Mouse (Mus musculus) gastrocnemius, postnatal 14 days (tissue): ENCODE measurements at regions not wholly inside any gene's neighbourhood (a gene's known extent, or its start where the extent isn't known, plus 50 kb on each side); places are given as distances from the start of the nearest gene placed in this dataset.
A peak's percentile ranks its signal among the peaks of the same experiment; 100 is the strongest.

Experiments
- DNase-seq: peaks from one replicate; pipeline ENCODE4 v3.0.0; 2021; ENCODE audit warnings: mixed read lengths
- intact Hi-C: fragments of 180-260 bp; cut with DNase I; formaldehyde crosslinking; loops from one replicate; pipeline ENCODE4 v1.15.1; 2025; ENCODE audit warnings: low total_unique reads

GRCm38 (mm10) chr5:133833217-133833616, 266.3 kb upstream of the Castor2 start:
- intact Hi-C loops, result no loop called here
- DNase-seq, result no peak

DNA sequence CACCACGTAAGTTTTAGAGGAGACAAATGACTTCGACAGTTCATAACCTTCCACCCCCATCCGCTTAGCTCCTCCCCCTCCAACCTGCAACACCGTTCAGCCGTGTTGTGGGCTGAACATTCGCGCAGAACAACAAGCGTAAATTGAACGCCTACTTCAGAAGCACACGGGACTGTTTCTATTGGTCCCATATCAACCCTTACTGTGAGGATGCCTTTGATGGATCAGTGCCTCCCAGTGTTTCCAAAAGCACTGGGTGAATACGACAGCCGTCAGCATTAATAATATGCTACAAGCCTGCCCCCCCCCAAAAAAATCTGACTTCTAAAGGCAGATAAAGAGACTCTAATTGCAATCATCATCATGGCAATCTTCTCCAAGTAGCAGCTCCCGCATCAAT, 271.3 kb upstream of the Castor2 start:
- DNase-seq, result no peak
- intact Hi-C loops, result no loop called here

- DNase-seq, result no peak
- intact Hi-C loops, result no loop called here
Observed at GRCm38 (mm10) chr5:133823871-133824270, 275.6 kb upstream of the Castor2 start.

DNA sequence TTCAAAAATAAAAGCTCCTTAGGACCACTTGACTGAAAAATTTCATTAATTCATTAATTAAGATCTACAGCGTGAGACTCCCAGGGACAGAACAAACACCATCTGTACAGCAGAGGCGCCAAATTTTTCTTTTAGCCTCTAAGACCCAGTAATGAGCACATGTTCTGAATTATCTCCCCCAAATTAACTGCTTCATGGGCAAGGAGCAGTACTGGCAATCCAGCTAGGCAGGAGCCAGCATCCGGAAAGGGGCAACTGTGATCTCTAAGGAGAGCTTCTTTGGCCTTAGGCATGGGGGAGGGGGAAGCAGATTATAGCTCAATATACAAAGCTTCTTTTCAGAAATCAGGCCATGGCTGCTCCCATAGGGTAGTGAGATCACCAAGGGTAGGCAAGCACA, 278.2 kb upstream of the Castor2 start:
- DNase-seq, result no peak
- intact Hi-C loops, result no loop called here

GRCm38 (mm10) chr5:133815462-133815861, 284.0 kb upstream of the Castor2 start:
- DNase-seq, result no peak

GRCm38 (mm10) chr5:133814436-133814835, 285.1 kb upstream of the Castor2 start:
- intact Hi-C loops, result no loop called here

More at GRCm38 (mm10) chr5:133815462-133815861, 284.0 kb upstream of the Castor2 start:
- intact Hi-C loops, result no loop called here

DNA sequence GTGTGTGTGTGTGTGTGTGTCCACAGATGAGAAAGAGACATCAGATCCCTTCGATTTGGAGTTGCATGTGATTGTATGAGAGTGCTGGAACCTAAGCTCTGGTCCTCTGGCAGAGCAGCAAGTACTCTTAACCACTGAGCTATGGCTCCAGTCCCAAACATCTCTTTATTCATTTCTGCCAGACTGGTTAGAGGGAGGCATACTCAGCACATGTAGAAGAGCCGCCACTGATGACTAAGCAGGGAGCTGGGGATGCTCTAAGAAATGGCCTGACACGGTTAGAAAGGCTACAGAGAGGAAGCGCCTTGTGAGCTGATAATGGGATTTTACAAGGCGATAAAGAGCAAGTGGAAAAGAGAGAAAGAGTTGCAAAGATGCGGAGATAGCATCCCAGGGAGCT, 287.3 kb upstream of the Castor2 start:
- intact Hi-C loops, result no loop called here
- DNase-seq, result no peak

More at GRCm38 (mm10) chr5:133814436-133814835, 285.1 kb upstream of the Castor2 start:
- DNase-seq, result no peak

- intact Hi-C loops, result no loop called here
- DNase-seq, result no peak
Observed at GRCm38 (mm10) chr5:133806891-133807290, 292.6 kb upstream of the Castor2 start.

GRCm38 (mm10) chr5:133802001-133802400, 297.5 kb upstream of the Castor2 start:
- no peak for DNase-seq
- intact Hi-C loops, result no loop called here

- peak; percentile 7 for DNase-seq
- intact Hi-C loops, result no loop called here
Observed at GRCm38 (mm10) chr5:133795638-133796037, 303.9 kb upstream of the Castor2 start.

DNA sequence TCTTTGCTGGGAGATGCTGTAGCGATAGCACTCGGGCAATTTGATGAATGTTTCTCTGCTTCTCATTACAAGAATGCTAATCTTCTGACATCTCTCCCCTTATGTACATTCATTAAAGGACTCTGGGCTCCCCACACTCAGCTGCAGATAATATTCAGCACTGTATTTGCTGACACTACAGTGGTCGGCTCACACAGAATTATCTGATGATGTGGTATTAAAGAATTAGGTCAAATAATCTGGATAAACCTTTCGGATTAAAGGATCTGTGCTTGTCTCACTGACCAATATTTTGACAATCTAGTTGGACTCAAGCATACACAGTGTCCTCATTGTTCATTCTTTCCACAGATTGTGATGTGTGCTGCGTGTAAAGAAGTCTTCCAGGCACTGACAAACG, 308.8 kb upstream of the Castor2 start:
- intact Hi-C loops, result no loop called here
- no peak for DNase-seq

DNA sequence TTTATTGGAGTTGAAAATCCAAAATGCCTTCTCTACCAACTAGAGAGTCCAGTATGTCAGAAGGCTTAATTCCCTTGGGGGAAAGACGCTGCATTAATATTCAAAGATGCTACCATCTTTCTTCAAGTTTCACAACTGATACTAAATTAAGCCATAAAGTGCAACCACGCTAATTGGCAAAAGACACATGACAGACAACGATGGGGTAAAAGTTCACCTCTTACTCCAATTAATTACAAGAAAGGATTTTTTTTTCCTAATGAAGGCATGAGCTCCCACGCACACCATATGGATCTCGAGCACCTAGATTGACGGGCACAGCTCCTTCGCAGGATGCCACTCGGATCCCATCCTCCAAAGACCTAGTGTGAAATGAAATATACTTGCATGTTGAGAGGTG, 311.5 kb upstream of the Castor2 start:
- intact Hi-C loops, result no loop called here
- DNase-seq, result no peak

DNA sequence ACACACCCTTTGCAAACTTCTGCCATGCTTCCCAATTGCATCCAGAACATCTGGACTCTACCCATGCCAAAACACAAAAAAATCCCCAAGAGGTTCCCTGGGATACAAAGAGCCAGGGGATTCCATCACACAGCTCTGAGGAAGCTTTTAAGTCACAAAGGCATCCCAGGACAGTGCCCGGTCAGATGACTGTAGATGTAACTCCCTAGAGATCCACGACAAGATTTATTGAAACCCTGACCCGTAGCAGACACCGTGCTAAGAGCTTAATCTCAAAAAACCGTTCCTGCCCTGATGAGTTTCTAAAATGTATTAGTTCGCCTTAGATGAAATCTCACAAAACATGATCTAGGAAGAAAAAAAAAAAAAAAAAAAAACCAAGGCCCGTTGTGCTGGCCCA, 312.0 kb upstream of the Castor2 start:
- intact Hi-C loops, result no loop called here
- no peak for DNase-seq

DNA sequence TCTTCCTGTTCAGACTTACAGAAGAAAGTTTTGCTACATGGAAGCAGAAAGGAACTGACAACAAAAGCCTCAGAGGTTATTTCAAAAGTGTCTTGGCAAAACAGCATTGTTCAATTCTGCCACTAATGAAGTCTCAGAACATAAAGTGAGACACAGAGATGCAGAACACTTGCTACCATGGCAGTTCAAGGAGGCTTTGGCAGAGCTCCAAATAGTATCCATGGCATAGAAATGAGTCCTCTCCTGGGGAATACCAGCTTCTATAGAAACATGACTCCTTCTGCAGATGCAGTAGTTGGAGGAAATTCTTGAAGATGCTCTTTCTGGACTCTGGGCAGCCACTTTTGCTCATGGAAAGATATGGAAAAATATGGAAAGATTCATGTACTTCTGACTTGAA, 322.9 kb upstream of the Castor2 start:
- no peak for DNase-seq
- intact Hi-C loops, result no loop called here

DNA sequence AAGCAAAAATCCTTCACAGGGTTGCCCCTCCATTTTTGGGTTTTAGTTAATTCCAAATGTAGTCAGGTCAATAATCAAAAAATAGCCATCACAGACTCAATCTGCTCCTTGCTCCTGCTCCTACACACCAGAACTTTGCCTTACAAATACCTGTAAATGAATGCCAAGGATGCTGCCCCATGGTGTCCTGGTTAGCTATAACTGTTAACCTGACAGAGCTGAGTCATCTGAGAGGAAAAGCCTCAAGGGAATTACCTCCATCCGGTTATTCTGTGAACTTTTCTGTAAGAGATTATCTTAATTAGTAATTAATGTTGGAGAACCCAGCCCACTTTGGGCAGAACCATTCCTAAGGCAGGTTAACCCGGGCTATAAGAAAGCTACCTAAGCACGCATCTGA, 325.4 kb upstream of the Castor2 start:
- intact Hi-C loops, result no loop called here
- no peak for DNase-seq

- intact Hi-C loops, result no loop called here
- DNase-seq, result no peak
Observed at GRCm38 (mm10) chr5:133768856-133769255, 330.7 kb upstream of the Castor2 start.

DNA sequence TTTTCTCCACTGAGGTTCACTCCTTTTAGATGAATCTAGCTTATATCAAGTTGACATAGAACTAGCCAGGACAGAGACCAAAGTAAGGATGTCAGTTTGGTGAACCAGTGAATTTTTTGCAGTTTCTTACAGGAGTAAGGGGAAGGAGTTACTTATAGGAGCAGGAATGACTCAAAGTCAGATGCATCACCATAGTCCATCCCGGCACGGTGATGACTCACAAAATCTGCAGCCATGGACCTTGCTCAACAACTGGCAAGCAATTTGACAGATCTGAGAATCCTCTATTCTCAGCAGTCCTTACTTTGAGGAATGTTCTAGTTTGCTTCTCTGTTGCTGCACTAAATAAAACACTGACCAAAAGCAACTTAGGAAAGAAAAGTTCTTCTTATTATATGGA, 341.7 kb upstream of the Castor2 start:
- no peak for DNase-seq
- intact Hi-C loops, result no loop called here

- DNase-seq, result no peak
- intact Hi-C loops, result no loop called here
Observed at GRCm38 (mm10) chr5:133754180-133754579, 345.3 kb upstream of the Castor2 start.

DNA sequence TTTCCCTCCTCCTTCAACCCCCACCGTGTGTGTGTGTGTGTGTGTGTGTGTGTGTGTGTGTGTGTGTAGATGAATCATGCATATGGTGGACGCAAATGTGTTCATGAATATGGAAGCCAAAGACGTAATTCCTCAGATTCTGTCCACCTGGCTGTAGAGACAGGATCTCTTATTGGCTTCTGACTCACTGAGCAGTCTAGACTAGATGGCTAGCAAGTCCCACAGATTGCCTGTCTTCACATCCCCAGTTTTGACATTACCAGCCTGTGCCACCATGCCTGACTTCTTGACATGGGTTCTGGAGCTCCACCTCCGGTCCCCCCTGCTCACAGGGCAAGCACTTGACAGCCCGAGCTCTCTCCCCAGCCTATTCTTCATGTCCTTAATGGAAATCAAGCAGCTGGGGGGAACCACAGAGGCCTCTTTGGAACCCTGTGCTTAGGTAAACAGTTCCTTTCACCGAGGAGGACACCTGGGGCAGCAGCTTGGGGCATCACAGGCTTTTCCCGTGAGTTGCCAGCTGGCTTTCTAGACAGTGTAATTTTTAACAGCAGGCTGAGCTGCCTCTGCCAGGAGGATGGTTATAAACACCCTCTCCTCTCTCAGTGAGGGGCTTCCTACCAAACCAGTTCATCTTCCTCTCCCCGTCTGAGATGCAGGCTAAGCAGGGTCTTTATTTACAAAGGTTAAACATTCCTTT, 345.9 kb upstream of the Castor2 start:
- intact Hi-C loops, result no loop called here
- DNase-seq, result no peak

DNA sequence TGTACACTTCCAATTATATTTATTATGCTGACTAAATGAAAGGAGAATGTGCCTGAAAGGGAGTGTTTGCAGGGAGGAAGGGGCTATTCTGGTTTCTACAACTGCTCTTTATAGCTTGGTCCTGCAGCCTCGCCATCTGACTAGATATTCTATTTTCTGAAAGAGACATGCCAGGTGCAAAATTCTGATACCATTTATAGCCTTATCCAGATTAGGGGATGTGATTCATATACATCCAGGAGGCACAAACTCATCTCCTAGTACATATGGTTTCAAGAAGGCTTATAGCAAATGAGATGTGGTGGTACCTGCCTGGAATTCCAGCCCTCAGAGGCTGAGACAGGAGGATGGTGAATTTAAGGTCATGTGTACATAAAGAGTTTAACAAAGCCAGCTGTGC, 352.6 kb upstream of the Castor2 start:
- no peak for DNase-seq
- intact Hi-C loops, result no loop called here

GRCm38 (mm10) chr5:133746411-133746810, 353.1 kb upstream of the Castor2 start:
- no peak for DNase-seq
- intact Hi-C loops, result no loop called here

GRCm38 (mm10) chr5:133744136-133744535, 355.4 kb upstream of the Castor2 start:
- intact Hi-C loops, result no loop called here
- DNase-seq, result no peak
